Mouse (Mus musculus) intestine, embryonic 16.5 days (tissue): ENCODE data around the gene Spag16. TPM values are rescaled to one million over a fixed set of nuclear protein-coding genes. Genes with fewer than 3 reads are reported as not detected.

Source experiments
- ATAC-seq: fragments of 200-750 bp; cut with Nextera tagmentation; 2 replicates; pipeline ENCODE4 v1.8.0; 2017; ENCODE audit warnings: moderate TSS enrichment, moderate library complexity
- H3K27ac ChIP-seq: fragments of 300-500 bp; sonication (generic); 2 replicates; pipeline ENCODE4 v1.5.1; 2014; ENCODE audit warnings: mild to moderate bottlenecking, low read length
- H3K27me3 ChIP-seq: fragments of 300-500 bp; sonication (generic); replicated peaks from 2 replicates; pipeline ENCODE4 v1.6.1; 2014; ENCODE audit warnings: low read length, control low read depth, mixed read lengths; ENCODE audit not compliant: control insufficient read depth, insufficient read depth
- H3K36me3 ChIP-seq: fragments of 300-500 bp; sonication (generic); 2 replicates; pipeline ENCODE4 v1.6.1; 2014; ENCODE audit warnings: low read length, control low read depth; ENCODE audit not compliant: control insufficient read depth, insufficient read depth
- H3K4me1 ChIP-seq: fragments of 300-500 bp; sonication (generic); 2 replicates; pipeline ENCODE4 v1.6.1; 2014; ENCODE audit warnings: low read length, control low read depth, mixed read lengths; ENCODE audit not compliant: control insufficient read depth, insufficient read depth
- H3K4me2 ChIP-seq: fragments of 300-500 bp; sonication (generic); 2 replicates; pipeline ENCODE4 v1.6.1; 2014; ENCODE audit warnings: low read depth, low read length, control low read depth
- H3K4me3 ChIP-seq: fragments of 300-500 bp; sonication (generic); 2 replicates; pipeline ENCODE4 v1.5.1; 2014; ENCODE audit warnings: mild to moderate bottlenecking, low read length
- H3K9ac ChIP-seq: fragments of 300-500 bp; sonication (generic); 2 replicates; pipeline ENCODE4 v1.6.1; 2014; ENCODE audit warnings: low read depth, low read length
- H3K9me3 ChIP-seq: fragments of 300-500 bp; sonication (generic); 2 replicates; pipeline ENCODE4 v1.6.1; 2016; ENCODE audit warnings: low read length, control low read depth; ENCODE audit not compliant: control insufficient read depth
- WGBS: fragments of 180-500 bp; shearing (Covaris S2); extraction: QIAGEN DNeasy Blood & Tissue Kit; methylation state at CpG from one replicate; pipeline ENCODE4 v1.1.7; 2014; 5-methylcytosine and 5-hydroxymethylcytosine counted together
- polyA plus RNA-seq: library from polyadenylated mRNA; unstranded; fragments of >200 nt; fragmentation: Nextera tagmentation; extraction: Ambion mirVana; gene quantifications from 2 replicates; pipeline ENCODE4 v1.2.1, GENCODE M21; 2015

The Spag16 gene
- polyA plus RNA-seq, 1 experiment from 2014 or later = 0.09 TPM

GRCm38 (mm10) chr1:70529771-70530170, 703.0 kb downstream of the Spag16 start:
- ATAC-seq = no peak
- H3K36me3 ChIP-seq = no peaks in the 10 kb centered on the region
- no peaks in the 10 kb centered on the region for H3K9me3 ChIP-seq
- H3K27me3 ChIP-seq = no peaks in the 10 kb centered on the region
- no peak overlapping the region for H3K4me3 ChIP-seq
- 54% methylated on average over 2 of the region's 2 CpGs for WGBS
- no peak overlapping the region for H3K4me2 ChIP-seq
- no peak overlapping the region for H3K27ac ChIP-seq
- no peaks in the 10 kb centered on the region for H3K4me1 ChIP-seq
- no peak overlapping the region for H3K9ac ChIP-seq

DNA sequence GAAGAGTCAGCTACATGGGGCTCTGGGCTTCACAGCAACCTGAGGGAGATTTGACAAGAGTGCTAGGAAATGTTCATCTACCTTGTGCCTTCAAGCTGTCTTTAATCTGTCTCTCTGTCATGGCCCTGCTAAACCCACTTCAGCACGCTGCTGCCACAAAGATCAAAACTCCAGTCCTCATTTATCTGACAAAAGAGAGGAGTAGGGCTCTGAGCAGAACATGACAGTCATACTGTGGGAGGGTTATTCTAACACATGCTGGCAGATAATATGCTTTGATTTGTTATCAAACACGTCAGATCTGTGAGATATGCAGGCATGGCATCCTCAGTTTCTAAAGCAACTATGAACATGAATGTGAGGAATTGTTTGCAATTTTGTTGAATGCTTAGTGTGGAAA, 725.1 kb downstream of the Spag16 start:
- Histone ChIP-seq H3K4me3 (no peak overlapping the region), H3K9ac (no peak overlapping the region), H3K27ac (no peak overlapping the region), H3K9me3 (no peaks in the 10 kb centered on the region), H3K27me3 (no peaks in the 10 kb centered on the region), H3K4me2 (no peak overlapping the region), H3K36me3 (no peaks in the 10 kb centered on the region), H3K4me1 (no peaks in the 10 kb centered on the region)
- 70% methylated on average over 2 of the region's 2 CpGs for WGBS
- ATAC-seq = no peak

- no peaks in the 10 kb centered on the region for H3K36me3 ChIP-seq
- 93% methylated on average over 3 of the region's 3 CpGs for WGBS
- no peaks in the 10 kb centered on the region for H3K27me3 ChIP-seq
- no peaks in the 10 kb centered on the region for H3K4me1 ChIP-seq
- no peak for ATAC-seq
- no peak overlapping the region for H3K9ac ChIP-seq
- H3K27ac ChIP-seq = no peak overlapping the region
- no peaks in the 10 kb centered on the region for H3K9me3 ChIP-seq
- H3K4me2 ChIP-seq = no peak overlapping the region
- H3K4me3 ChIP-seq = no peak overlapping the region
Measured at GRCm38 (mm10) chr1:70621805-70622204, 795.0 kb downstream of the Spag16 start.

DNA sequence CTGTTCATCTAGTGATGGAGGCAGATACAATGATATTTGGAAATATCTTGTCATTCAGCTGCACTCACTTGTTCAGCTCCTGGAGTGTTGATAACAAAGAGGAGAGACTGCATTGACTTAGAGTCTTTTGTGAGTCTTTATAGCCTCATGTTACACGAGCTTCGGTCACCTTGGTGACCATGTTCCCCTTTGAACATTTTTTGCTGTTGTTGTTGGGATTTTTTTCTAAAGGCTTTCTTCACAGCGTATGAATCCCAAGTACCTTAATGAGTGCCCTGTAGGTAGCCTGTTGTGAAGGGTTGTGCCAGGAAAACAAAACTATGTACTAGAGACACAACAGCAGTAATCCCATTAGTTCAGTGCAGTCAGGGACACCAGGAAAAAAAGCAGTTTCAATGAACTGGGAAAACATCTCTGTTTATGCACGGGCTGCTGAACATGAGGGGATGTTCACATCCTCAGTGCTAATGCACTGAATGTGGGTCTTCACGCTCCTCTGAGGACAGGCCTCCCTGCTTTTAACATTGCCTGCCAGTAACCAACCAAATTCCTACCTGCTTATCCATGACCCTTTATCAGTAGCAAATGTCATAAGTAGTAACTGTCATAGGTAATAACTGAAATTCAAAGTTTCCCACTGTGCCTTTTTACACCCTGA, 798.2 kb downstream of the Spag16 start:
- Histone ChIP-seq H3K27me3 (no peaks in the 10 kb centered on the region), H3K9me3 (no peaks in the 10 kb centered on the region), H3K36me3 (no peaks in the 10 kb centered on the region), H3K4me2 (no peak overlapping the region), H3K9ac (no peak overlapping the region), H3K4me1 (no peaks in the 10 kb centered on the region), H3K4me3 (no peak overlapping the region), H3K27ac (no peak overlapping the region)
- ATAC-seq = no peak
- 63% methylated on average over 5 of the region's 5 CpGs for WGBS

GRCm38 (mm10) chr1:70652719-70653118, 825.9 kb downstream of the Spag16 start:
- 87% methylated on average over 4 of the region's 4 CpGs for WGBS
- Histone ChIP-seq H3K4me1 (no peaks in the 10 kb centered on the region), H3K4me2 (no peak overlapping the region), H3K9me3 (no peaks in the 10 kb centered on the region), H3K27me3 (no peaks in the 10 kb centered on the region), H3K36me3 (no peaks in the 10 kb centered on the region), H3K4me3 (no peak overlapping the region), H3K27ac (no peak overlapping the region), H3K9ac (no peak overlapping the region)
- no peak for ATAC-seq

- WGBS = 82% methylated on average over 2 of the region's 2 CpGs
- no peak for ATAC-seq
- Histone ChIP-seq H3K4me2 (no peak overlapping the region), H3K27ac (no peak overlapping the region), H3K4me1 (no peaks in the 10 kb centered on the region), H3K4me3 (no peak overlapping the region), H3K27me3 (no peaks in the 10 kb centered on the region), H3K36me3 (no peaks in the 10 kb centered on the region), H3K9ac (no peak overlapping the region), H3K9me3 (no peaks in the 10 kb centered on the region)
Measured at GRCm38 (mm10) chr1:70692529-70692928, 865.8 kb downstream of the Spag16 start.

- Histone ChIP-seq H3K27me3 (no peaks in the 10 kb centered on the region), H3K4me1 (no peaks in the 10 kb centered on the region), H3K4me2 (no peak overlapping the region), H3K27ac (no peak overlapping the region), H3K9ac (no peak overlapping the region), H3K36me3 (no peaks in the 10 kb centered on the region), H3K9me3 (no peaks in the 10 kb centered on the region), H3K4me3 (no peak overlapping the region)
- ATAC-seq = no peak
- 77% methylated on average over 5 of the region's 5 CpGs for WGBS
Measured at GRCm38 (mm10) chr1:70700270-70700669, 873.5 kb downstream of the Spag16 start.

- no peaks in the 10 kb centered on the region for H3K9me3 ChIP-seq
- no peak overlapping the region for H3K4me3 ChIP-seq
- no peak overlapping the region for H3K9ac ChIP-seq
- no peaks in the 10 kb centered on the region for H3K36me3 ChIP-seq
- no peak for ATAC-seq
- H3K27me3 ChIP-seq = no peaks in the 10 kb centered on the region
- no peak overlapping the region for H3K4me2 ChIP-seq
- 57% methylated on average over 3 of the region's 3 CpGs for WGBS
- H3K27ac ChIP-seq = no peak overlapping the region
- no peaks in the 10 kb centered on the region for H3K4me1 ChIP-seq
Measured at GRCm38 (mm10) chr1:70703934-70704333, 877.2 kb downstream of the Spag16 start.

- ATAC-seq = no peak
- no peak overlapping the region for H3K4me3 ChIP-seq
- H3K9ac ChIP-seq = no peak overlapping the region
- H3K9me3 ChIP-seq = no peaks in the 10 kb centered on the region
- no peaks in the 10 kb centered on the region for H3K27me3 ChIP-seq
- H3K36me3 ChIP-seq = no peaks in the 10 kb centered on the region
- H3K4me2 ChIP-seq = no peak overlapping the region
- no peak overlapping the region for H3K27ac ChIP-seq
- WGBS = 78% methylated on average over 3 of the region's 3 CpGs
- no peaks in the 10 kb centered on the region for H3K4me1 ChIP-seq
Measured at GRCm38 (mm10) chr1:70705821-70706220, 879.1 kb downstream of the Spag16 start.

- WGBS = 55% methylated on average over 5 of the region's 5 CpGs
- H3K9ac ChIP-seq = no peak overlapping the region
- no peaks in the 10 kb centered on the region for H3K9me3 ChIP-seq
- no peak overlapping the region for H3K4me3 ChIP-seq
- no peaks in the 10 kb centered on the region for H3K36me3 ChIP-seq
- H3K27ac ChIP-seq = no peak overlapping the region
- H3K4me1 ChIP-seq = no peaks in the 10 kb centered on the region
- H3K4me2 ChIP-seq = no peak overlapping the region
- no peak for ATAC-seq
- H3K27me3 ChIP-seq = no peaks in the 10 kb centered on the region
Measured at GRCm38 (mm10) chr1:70725045-70725444, 898.3 kb downstream of the Spag16 start.
